ENCODE assay signal across 17 mouse cellular contexts in genomic region chr12:110419879-110420278, GRCm38 (mm10). TPM values are rescaled to one million over a fixed set of nuclear protein-coding genes. Genes with fewer than 3 reads are reported as not detected.
DNase-seq lines count a peak whose midpoint lies in the region; ATAC-seq and TF ChIP-seq lines count a peak whose summit lies in the region.
"Had no signal": no experiment of that assay in that cellular context is flagged by ENCODE, and none has a peak within 500 bp of the region (broad histone marks: within the 10 kb centered on the region; RNA-seq: fewer than 3 reads in every experiment).

No protein-coding gene starts in this region.

- WGBS in intestine, postnatal 0 days: 24% methylated on average over 2 of the region's 2 CpGs

- H3K9me3 ChIP-seq in ES-E14 (ENCODE audit: control insufficient read depth, insufficient read depth, low read depth, low read length): no peaks in the 10 kb centered on the region
- H3K9me3 ChIP-seq in intestine, postnatal 0 days (ENCODE audit: control insufficient read depth): no peaks in the 10 kb centered on the region
- H3K9me3 ChIP-seq: forebrain, embryonic 12.5 days; hindbrain, embryonic 12.5 days; limb, embryonic 10.5 days; neural tube, embryonic 13.5 days had no signal

- H3K36me3 ChIP-seq in ES-E14 (ENCODE audit: control insufficient read depth, insufficient read depth, low read length, poor library complexity, severe bottlenecking): no peaks in the 10 kb centered on the region
- no peaks in the 10 kb centered on the region for H3K36me3 ChIP-seq in intestine, postnatal 0 days (ENCODE audit: control insufficient read depth, insufficient read depth)
- H3K36me3 ChIP-seq: forebrain, embryonic 12.5 days; hindbrain, embryonic 12.5 days; limb, embryonic 10.5 days; neural tube, embryonic 13.5 days had no signal

- no peak overlapping the region for H3K27ac ChIP-seq in ES-E14 (ENCODE audit: insufficient read depth, low read depth, low read length, poor library complexity, severe bottlenecking)
- peak overlapping the region; percentile 11; the same call in 1 of the 2 replicates for H3K27ac ChIP-seq in intestine, postnatal 0 days (ENCODE audit: low read depth, low read length)
- H3K27ac ChIP-seq: forebrain, embryonic 12.5 days; hindbrain, embryonic 12.5 days; limb, embryonic 10.5 days; neural tube, embryonic 13.5 days had no signal

- TF ChIP-seq CTCF in intestine, postnatal 0 days (IDR thresholded peaks at IDR 0.05; ENCODE audit: low read depth): no peak

- DNase-seq in 416B (ENCODE audit: low read depth) (peak; percentile 12), ES-E14 (ENCODE audit: low read depth, low spot score) (peak; percentile 42)
- no peak for DNase-seq in adrenal gland, adult 8-10 months
- no peak for DNase-seq in neural tube, embryonic 10.5 days (ENCODE audit: extremely low spot score, low spot score)
- DNase-seq in kidney, adult 9 months: no peak
- DNase-seq: heart, adult 11 months; kidney, adult 11 months; kidney, postnatal 4 days; layer of hippocampus, postnatal 36 days; lung, embryonic 14.5 days; thymus, postnatal 14 days had no signal

- H3K4me3 ChIP-seq in ES-E14 (ENCODE audit: insufficient read depth in 1 of 2, low read depth in 1 of 2, low read length in 2 of 2, poor library complexity in 1 of 2, severe bottlenecking in 1 of 2): no peak overlapping the region
- H3K4me3 ChIP-seq in intestine, postnatal 0 days (ENCODE audit: low read depth, low read length): no peak overlapping the region
- H3K4me3 ChIP-seq: forebrain, embryonic 12.5 days; hindbrain, embryonic 12.5 days; limb, embryonic 10.5 days; neural tube, embryonic 13.5 days had no signal

- H3K27me3 ChIP-seq in intestine, postnatal 0 days (replicated peaks; ENCODE audit: control insufficient read depth, insufficient read depth, low read length): no peaks in the 10 kb centered on the region
- H3K27me3 ChIP-seq: hindbrain, embryonic 12.5 days had no signal

- no peak overlapping the region for H3K4me2 ChIP-seq in intestine, postnatal 0 days (replicated peaks; ENCODE audit: low read depth)
- H3K4me2 ChIP-seq: forebrain, embryonic 12.5 days; hindbrain, embryonic 12.5 days; lung, embryonic 14.5 days; neural tube, embryonic 13.5 days had no signal

- in situ Hi-C loops in ES-E14 (cut with MboI; ENCODE audit: low sequenced_read_pairs in 2 of 2, unreplicated experiment in 2 of 2): loop anchor here in 1 of 2 experiments (5.0 to 10.0 kb wide), 2 partner anchors 265 to 422 kb away; partner anchors contain the start of genes 1700001K19Rik and Mok

- peaks cover 4 to 17% of the 10 kb centered on the region in 2 experiments for H3K4me1 ChIP-seq in ES-E14 (ENCODE audit: control insufficient read depth in 2 of 2, insufficient read depth in 2 of 2, low read length in 2 of 2, poor library complexity in 1 of 2)
- no peaks in the 10 kb centered on the region; the same call in 1 of the 2 replicates for H3K4me1 ChIP-seq in intestine, postnatal 0 days (replicated peaks; ENCODE audit: control insufficient read depth, insufficient read depth, low read length)
- H3K4me1 ChIP-seq: forebrain, embryonic 12.5 days; hindbrain, embryonic 12.5 days; neural tube, embryonic 13.5 days had no signal

- ATAC-seq in intestine, postnatal 0 days: peak; percentile 16
- ATAC-seq in megakaryocyte-erythroid progenitor cell, adult 5-6 weeks (replicated peaks; ENCODE audit: low FRiP score, low TSS enrichment, poor library complexity, severe bottlenecking): peak; percentile 46

- no peak overlapping the region for H3K9ac ChIP-seq in ES-E14 (ENCODE audit: insufficient read depth, low read depth, low read length, poor library complexity, severe bottlenecking)
- H3K9ac ChIP-seq in intestine, postnatal 0 days (ENCODE audit: low read depth, low read length): no peak overlapping the region
- H3K9ac ChIP-seq: forebrain, embryonic 12.5 days; hindbrain, embryonic 12.5 days; lung, embryonic 14.5 days; neural tube, embryonic 13.5 days had no signal

TF ChIP-seq in ES-E14, 5 proteins besides CTCF, POLR2A, EP300 and RAD21:
- TF ChIP-seq CHD2 (IDR thresholded peaks at IDR 0.05; ENCODE audit: low read depth, low read length) (no peak), MAFK (IDR thresholded peaks at IDR 0.05; ENCODE audit: insufficient read depth, low read depth, low read length) (no peak), HCFC1 (IDR thresholded peaks at IDR 0.05; ENCODE audit: borderline replicate concordance, insufficient read depth, low read length) (no peak), ZC3H11A (IDR thresholded peaks at IDR 0.05; ENCODE audit: borderline replicate concordance, low read depth, low read length) (no peak), ZNF384 (IDR thresholded peaks at IDR 0.05; ENCODE audit: low read depth, low read length) (no peak)

RNA-seq across cellular contexts. Expression of gene Ppp2r5c, which starts 27.0 kb away (rescaled TPM):
- 62.1 and 83.4 TPM in 2 replicates for total RNA-seq in ES-E14 (2012; rRNA removed)
- polyA plus RNA-seq in intestine, postnatal 0 days (2015; fragmentation: Nextera tagmentation; extraction: Ambion mirVana): 138 and 143 TPM in 2 replicates
- total RNA-seq in megakaryocyte-erythroid progenitor cell, adult 5-6 weeks (2014; fragmentation: Nextera tagmentation): 99.2 and 117 TPM in 2 replicates
- total RNA-seq in megakaryocyte-erythroid progenitor cell, adult 5-6 weeks (2017): 223 and 234 TPM in 2 replicates
- total RNA-seq in adrenal gland, adult 8-10 months (2022): 100 to 1,000 TPM; 106 to 141 (median 127) TPM

Comparison
In these comparisons a context has a peak if more than half of its experiments do, and no peak if none do; other contexts are left out.
1. DNase-seq: peak in 416B (single experiment) and ES-E14 (single experiment); none in adrenal gland, adult 8-10 months (single experiment), neural tube, embryonic 10.5 days (single experiment) and kidney, adult 9 months (single experiment).